Mouse (Mus musculus) retina, adult 2 months (tissue): ENCODE measurements around the gene Tcp1.
"Not testable (repeated sequence)": the region's sequence is repeated elsewhere in the genome, so short reads cannot be mapped to it uniquely, and the experiment has no call there.

ENCODE experiments used
- DNase-seq: peaks from one replicate; pipeline ENCODE4 v3.0.0-alpha.2; 2012; ENCODE audit warnings: low read depth, low spot score

Tcp1 gene

GRCm38 (mm10) chr17:12915488-12915880, at the start of gene Tcp1:
Tcp1 (plus strand) TSS chr17:12915701.
- DNase-seq = peak; percentile 26

- no peak for DNase-seq
Observed at GRCm38 (mm10) chr17:12866853-12867252, 48.6 kb upstream of the Tcp1 start.

DNA sequence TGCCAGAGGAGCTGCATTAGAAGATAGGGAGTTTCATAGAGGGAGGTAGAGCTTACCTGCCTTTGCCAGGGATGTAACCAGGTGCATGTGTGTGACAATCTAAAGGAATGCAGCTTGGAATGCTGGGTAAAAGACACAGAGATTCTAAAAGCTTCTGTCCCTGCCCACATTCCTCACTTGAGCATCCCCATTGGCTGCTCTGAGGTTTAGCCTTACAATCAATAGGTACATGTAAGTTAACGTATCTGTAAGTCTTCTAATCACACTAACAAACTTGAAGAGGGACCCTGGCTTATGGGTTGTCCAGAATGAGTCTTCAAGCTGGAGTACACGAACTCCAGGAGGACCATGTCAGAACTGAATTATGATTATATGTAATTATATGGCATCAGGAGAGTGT, 47.5 kb upstream of the Tcp1 start, which contains the start of gene Mas1:
Gene Mas1, minus strand, starts transcription at position 101 of the 400 bp plus-strand sequence.
- no peak for DNase-seq

DNA sequence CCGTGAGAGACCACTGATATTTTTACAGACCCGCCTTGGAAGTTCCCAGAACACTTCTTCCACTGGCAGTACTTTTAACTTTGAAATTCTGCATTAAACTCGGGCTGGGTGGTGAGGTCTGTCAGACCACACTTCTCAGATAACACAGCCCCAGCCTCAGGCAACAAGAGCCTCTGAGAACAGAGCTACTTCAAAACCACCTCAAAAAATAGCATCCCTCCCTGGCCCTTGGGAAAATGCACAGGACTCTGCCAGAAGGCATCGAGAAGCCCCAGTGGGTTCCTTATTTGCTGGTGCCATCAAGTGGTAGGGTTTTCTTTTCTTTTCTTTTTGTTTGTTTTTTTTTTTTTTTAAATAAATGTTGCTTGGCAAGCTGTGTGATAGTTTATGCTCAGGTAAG, 46.9 kb upstream of the Tcp1 start:
- no peak for DNase-seq

GRCm38 (mm10) chr17:12872275-12873028, 43.0 kb upstream of the Tcp1 start:
- DNase-seq = no peak

- DNase-seq = no peak
Observed at GRCm38 (mm10) chr17:12875734-12876133, 39.8 kb upstream of the Tcp1 start, which contains the start of gene Mrgprh. Mrgprh (plus strand) TSS chr17:12876034.

- peak; percentile 29 for DNase-seq
Observed at GRCm38 (mm10) chr17:12880178-12880577, 35.3 kb upstream of the Tcp1 start.

- DNase-seq = no peak
Observed at GRCm38 (mm10) chr17:12881216-12881615, 34.3 kb upstream of the Tcp1 start.

- no peak for DNase-seq
Observed at GRCm38 (mm10) chr17:12886620-12887019, 28.9 kb upstream of the Tcp1 start.

DNA sequence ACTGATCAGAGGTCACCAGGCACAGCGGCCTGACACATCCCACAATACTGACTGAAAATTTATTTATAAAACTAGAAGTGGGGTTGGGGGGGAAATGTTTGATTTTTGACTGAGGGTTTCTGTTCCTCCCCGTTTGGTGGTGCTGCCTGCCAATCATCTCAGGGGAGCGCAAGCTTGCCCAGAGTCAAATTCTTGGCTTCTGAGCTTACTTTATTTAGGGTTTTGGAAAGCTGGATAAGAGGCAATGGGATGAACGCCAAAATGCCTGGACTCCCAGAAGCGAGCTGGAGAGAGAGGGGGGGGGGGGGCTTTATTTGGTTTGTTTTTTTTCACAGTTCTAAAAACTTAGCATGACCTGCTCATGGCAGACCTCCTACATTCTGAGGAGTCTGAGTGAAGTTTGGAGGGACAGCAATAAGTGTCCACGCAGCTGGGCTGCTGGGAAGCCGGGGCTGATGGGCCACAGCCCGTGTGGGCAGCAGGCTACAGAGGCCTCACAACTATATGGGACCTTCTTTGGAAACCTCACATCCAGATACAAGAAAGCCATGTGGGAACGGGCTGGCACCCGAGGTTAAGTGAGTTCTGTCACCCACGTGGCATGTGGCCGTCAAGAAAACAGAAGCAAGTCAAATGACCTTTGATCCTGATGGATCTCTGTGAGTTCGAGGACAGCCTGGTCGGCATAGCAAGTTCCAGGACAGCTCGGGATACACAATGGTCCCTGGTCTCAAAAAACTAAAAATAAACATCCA, 28.3 kb upstream of the Tcp1 start:
- no peak for DNase-seq

DNA sequence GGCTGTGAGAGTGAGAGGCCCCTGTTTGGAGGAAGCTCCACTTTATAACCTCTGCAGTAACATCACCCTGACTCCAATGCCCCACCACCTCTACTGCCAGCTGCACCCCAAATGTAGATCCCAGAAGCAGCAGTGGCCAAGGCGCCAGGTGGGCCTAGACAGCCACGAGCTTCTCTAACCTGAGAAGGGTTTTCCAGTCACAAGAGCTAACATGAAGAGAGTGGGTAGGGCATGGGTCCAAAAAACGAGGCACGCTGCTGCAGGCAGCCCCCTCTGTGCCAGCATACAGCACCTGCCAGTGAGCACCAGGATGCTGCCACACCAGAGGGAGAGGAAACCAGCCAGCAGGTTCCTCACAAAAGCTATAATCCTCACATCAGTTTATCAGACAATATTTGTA, 24.4 kb upstream of the Tcp1 start:
- DNase-seq = no peak

DNA sequence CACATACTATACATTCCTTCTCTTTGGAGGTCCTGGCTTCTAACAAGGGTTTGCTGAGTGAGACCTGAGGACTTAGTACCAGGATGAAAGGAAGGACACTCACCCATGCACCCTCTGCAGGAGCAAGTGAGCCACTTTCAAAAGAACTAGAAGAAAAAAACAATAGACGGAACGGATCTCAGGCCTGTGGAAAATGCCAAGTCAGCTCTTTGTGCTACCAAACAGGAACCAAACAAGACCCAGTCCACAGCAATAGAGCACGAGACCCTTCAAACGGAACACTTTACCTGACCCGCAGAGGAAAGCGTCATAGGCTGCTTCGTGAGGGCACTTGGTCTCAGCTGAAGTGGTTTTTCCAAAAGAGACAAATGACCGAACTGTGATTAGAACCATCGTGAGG, 23.5 kb upstream of the Tcp1 start:
- no peak for DNase-seq

DNA sequence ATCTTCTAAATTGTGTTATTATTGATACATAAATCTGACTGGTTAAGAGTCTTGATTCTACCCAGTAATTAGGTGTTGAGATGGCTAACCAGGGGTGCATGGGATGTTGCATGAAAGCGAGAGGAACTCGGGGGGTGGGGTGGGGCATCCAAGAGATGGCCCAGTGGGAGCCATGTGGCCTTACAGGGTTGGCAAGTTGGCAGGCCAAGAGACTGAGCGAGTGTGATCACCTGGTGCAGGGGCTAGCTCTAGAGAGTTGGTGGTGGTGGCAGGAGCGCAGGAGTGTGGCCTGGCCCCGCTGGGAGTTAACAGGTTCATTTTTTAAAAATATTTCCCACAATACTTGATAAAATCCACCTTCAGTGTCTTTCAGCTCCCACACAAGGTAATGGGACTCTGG, 17.8 kb upstream of the Tcp1 start:
- no peak for DNase-seq

DNA sequence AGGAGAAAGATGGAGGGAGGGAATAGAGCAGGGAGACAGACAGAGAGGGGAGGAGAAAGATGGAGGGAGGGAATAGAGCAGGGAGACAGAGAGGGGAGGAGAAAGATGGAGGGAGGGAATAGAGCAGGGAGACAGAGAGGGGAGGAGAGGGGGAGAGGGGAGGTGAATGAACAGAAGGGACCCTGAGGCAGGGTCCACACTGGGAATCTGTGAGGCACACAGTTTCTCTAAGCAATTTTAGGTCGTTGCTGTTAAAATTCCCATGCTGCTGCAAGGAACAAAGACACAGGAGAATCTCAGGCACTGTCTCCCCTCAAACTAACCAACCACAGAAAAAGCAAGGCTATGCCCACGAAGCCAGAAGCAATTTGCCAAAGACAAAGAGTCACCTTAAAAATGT, 16.9 kb upstream of the Tcp1 start:
- DNase-seq = not testable (repeated sequence)

DNA sequence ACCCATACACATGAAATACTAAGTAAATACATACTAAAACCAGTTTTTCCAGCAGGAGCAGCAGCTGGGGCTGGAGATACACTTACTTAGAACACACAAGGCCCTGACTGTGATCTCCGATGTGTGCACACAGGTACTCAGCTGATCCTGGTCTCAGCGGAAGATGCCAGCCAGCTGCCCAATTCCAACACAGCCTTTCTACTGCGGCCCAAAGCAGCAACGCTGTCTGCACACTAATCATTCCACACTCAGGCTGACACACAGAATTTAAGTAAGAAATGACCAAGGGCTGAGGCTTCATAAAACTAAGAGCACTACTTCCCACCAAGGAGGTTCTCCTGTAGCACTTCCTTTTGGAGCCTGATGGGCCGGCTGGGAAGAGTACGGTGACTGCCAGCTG, 13.2 kb upstream of the Tcp1 start:
- no peak for DNase-seq

- DNase-seq = no peak
Observed at GRCm38 (mm10) chr17:12903372-12904333, 11.8 kb upstream of the Tcp1 start.

- DNase-seq = no peak
Observed at GRCm38 (mm10) chr17:12904349-12904748, 11.2 kb upstream of the Tcp1 start.

DNA sequence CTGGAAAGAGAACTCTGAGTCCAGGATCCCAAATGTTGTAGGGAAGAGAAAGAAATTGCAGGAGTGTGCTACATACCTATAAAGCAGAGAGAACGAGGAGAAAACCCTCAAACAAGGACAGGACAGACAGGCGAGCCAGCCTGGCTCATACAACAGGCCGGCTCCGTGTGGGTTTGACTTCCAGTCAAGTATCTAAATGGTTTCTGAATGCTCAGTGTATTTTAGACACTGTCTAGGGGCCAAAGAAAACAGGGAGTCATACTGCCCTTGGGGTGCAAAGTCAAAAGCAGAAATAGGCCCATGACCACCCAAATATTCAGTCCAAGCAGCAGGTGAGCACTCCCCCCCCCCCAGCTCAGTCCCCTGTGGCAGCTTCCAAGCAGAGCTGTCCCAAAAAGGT, 9.7 kb upstream of the Tcp1 start:
- no peak for DNase-seq

GRCm38 (mm10) chr17:12906436-12906835, 9.1 kb upstream of the Tcp1 start:
- no peak for DNase-seq

DNA sequence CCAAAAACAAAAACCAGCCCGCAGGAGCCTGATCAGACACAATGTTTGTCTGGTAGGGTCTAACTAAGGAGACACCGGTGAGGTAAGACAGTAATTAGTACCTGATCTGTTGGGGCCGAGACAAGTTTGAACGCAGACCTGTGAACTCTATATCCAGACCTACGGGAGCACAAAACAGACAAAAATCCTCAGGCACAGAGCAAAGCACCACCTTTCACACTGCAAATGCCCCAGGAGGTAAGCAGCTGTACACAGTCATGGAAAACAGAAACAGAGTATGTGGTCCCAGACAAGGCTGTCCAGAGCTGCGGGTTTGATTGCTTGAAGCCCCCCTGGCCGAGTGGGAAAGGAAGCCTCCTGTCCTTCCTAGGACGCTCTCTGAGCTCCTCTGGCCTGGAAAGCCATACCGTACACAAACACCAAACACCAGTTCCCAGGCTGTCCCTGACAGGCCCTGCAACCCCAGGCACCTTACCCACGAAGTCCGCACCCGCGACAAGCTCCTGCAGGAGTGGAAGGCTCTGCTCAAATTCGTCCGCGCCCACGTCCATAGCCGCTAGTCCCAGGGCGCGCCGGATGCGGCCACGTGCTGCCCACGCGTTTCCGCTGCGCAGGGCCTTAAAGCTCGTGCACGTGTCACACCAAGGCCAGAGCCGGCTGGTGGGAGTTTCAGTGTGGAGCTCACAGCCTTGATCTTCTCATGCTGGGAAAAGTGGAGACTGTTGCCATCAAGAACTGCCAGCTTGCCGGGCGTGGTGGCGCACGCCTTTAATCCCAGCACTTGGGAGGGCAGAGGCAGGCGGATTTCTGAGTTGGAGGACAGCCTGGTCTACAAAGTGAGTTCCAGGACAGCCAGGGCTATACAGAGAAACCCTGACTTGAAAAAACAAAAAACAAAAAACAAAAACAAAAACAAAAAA, 5.9 kb upstream of the Tcp1 start, which contains the start of gene Pnldc1:
Gene Pnldc1, minus strand, starts transcription at position 870 of the 920 bp plus-strand sequence.
- DNase-seq = no peak

DNA sequence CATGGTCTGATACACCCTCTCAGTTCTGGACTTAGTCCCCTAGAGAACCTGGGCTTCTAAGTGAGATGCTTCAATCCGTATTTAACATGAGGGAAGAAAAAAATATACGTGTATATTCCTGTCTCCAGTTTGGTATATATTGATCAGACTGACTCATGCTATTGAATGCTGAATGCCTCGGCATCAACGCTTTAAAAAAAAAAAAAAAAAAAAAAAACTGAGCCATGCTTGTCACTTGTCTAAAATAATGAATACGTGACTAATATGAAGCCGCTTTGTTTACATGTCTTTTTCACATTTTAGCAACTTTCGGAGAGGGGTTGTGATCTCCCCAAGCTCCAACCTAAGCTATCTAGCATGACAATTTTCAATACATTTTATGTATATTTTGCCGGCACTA, 5.1 kb upstream of the Tcp1 start:
- DNase-seq = no peak
